Mouse (Mus musculus) embryonic fibroblast, embryonic 13.5 days (primary cell): Measurements from ENCODE around the gene Gm20388. TPM values are rescaled to one million over a fixed set of nuclear protein-coding genes. Genes with fewer than 3 reads are reported as not detected.

ENCODE experiments used
- H3K27ac ChIP-seq: 2 replicates; pipeline ENCODE4 v1.5.1; 2012; ENCODE audit warnings: low read length, control low read depth, inconsistent platforms; ENCODE audit not compliant: insufficient read depth
- H3K4me1 ChIP-seq: 2 replicates; pipeline ENCODE4 v1.6.1; 2011; ENCODE audit warnings: low read length; ENCODE audit not compliant: control insufficient read depth, insufficient read depth
- H3K4me3 ChIP-seq: 2 replicates; pipeline ENCODE4 v1.5.1; 2011; ENCODE audit warnings: mild to moderate bottlenecking, control low read depth, low read length; ENCODE audit not compliant: insufficient read depth
- CTCF ChIP-seq: IDR thresholded peaks from 2 replicates; pipeline ENCODE4 v1.5.1; 2011; ENCODE audit warnings: mild to moderate bottlenecking, control low read depth, low read length, moderate library complexity, borderline replicate concordance; ENCODE audit not compliant: insufficient read depth
- POLR2A ChIP-seq: IDR thresholded peaks from 2 replicates; pipeline ENCODE4 v1.6.1; 2011; ENCODE audit warnings: low read depth, mild to moderate bottlenecking, control low read depth, low read length, moderate library complexity
- polyA plus RNA-seq: library from polyadenylated mRNA; stranded (reverse); fragments of >200 nt; gene quantifications from 2 replicates; pipeline ENCODE4 v1.2.4, GENCODE M21; 2011; ENCODE audit warnings: low read depth; ENCODE audit not compliant: missing spikeins, insufficient read length

Gm20388 gene
- polyA plus RNA-seq, 1 experiment, result 82.8 TPM

DNA sequence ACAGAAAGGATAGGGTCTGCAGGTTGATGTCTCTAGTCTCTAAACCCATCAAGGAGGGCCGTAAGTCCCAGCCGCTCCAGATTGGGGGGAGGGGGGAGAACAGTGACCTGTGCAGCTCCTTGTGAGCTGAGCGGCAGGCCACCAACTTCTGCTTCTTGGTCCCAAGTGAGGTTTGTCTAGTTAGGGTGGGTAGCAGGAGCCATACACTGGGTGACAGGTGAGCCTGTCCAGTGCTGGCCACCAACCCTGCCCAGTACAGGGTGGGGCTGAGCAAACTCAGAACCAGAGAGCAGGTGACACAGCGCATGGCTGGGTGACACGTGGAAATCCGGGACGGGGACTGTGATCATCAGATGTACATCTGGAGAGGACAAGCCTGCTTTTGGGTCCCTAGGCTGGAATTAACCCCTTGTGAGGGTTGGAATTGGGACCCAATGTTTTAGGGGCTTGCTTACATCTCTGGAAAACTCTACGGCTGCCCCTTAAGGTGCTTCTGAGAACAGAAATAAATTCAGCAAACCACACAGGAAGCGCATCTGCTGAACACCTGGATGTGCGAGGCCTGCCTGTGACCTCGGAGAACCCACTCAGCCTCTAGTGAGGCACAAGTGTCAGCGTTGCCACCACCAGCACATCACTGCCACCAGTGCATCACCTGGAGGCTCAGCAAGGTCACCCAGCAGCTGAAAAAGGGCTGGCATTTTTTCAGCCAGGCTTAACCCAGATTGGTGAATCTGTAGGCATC, 2791.0 kb downstream of the Gm20388 start:
- H3K4me1 ChIP-seq, result no peaks in the 10 kb centered on the region

DNA sequence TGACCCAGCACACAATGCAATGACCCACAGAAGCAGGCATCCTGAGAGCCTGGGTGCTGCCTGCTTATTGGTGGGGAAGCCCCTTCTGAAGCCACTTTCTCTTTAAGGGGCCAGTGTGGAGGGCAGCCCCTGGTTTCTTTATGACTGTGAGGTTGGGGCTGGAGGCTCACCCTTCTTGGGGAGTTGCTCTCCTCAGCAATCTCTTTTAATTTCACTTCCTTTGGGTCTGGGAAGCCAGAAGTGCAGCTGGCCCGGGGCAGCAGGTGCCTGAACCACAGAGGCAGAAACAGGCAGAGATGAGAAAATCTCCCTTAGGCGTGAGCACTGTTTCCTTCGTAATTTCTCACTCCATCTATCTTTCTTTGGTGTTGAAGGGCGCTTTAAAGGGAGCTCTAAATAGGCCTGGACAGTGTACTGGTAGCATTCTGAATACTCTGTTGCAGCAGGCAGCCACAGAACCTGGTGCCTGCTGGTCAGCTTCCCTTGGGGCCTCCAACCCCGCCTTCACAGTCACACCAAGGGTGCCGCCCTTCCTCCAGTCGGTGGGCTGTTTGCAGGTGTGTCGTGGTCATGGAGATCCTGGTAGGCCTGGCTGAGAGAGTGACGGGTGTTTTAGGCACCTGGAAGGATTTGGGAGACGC, 2791.8 kb downstream of the Gm20388 start:
- Histone ChIP-seq H3K27ac (no peak overlapping the region), H3K4me1 (no peaks in the 10 kb centered on the region), H3K4me3 (no peak overlapping the region)
- TF ChIP-seq CTCF (no peak), POLR2A (no peak)

More for the DNA sequence above, 2791.0 kb downstream of the Gm20388 start:
- H3K4me3 ChIP-seq, result no peak overlapping the region
- H3K27ac ChIP-seq, result no peak overlapping the region
- TF ChIP-seq POLR2A, result no peak
- TF ChIP-seq CTCF, result no peak

DNA sequence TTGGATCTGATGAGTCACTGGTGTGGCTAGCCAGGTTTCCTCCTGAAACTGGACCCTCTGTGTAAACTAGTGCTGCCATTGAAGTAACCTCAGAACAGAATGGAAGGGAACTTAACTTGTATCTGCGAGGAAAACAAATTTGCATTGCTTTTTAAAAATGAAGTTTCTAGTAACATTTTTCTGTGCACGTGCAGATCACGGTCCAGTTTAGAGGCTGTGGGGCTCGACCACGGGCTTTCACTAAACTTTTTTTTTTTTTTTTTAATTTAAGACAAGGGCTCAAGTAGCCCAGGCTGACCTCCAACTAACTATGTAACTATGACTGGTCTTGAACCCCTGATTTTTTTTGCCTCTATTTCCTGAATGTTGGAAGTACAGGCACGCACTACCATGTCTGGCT, 2792.3 kb downstream of the Gm20388 start:
- Histone ChIP-seq H3K4me3 (no peak overlapping the region), H3K27ac (no peak overlapping the region), H3K4me1 (no peaks in the 10 kb centered on the region)
- TF ChIP-seq CTCF, result no peak
- no peak for TF ChIP-seq POLR2A

DNA sequence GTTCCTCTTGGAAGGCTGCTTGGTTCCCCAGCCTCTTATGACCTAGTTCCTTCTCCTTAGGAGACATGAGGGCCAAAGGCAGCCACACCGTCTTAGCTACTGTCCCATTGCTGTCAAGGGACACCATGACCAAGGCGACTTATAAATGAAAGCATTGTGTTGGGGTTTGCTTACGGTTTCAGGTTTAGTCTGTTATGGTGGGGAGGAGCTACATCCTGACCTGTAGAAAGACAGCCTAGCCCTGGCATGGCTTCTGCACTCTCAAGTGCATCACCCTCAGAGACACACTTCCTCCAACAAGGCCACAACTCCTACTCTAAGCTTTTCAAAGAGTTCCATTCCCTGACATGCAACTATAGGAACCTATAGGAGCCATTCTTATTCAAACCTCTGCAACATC, 2794.0 kb downstream of the Gm20388 start:
- TF ChIP-seq POLR2A (no peak), CTCF (no peak)
- Histone ChIP-seq H3K4me1 (no peaks in the 10 kb centered on the region), H3K27ac (no peak overlapping the region), H3K4me3 (no peak overlapping the region)

DNA sequence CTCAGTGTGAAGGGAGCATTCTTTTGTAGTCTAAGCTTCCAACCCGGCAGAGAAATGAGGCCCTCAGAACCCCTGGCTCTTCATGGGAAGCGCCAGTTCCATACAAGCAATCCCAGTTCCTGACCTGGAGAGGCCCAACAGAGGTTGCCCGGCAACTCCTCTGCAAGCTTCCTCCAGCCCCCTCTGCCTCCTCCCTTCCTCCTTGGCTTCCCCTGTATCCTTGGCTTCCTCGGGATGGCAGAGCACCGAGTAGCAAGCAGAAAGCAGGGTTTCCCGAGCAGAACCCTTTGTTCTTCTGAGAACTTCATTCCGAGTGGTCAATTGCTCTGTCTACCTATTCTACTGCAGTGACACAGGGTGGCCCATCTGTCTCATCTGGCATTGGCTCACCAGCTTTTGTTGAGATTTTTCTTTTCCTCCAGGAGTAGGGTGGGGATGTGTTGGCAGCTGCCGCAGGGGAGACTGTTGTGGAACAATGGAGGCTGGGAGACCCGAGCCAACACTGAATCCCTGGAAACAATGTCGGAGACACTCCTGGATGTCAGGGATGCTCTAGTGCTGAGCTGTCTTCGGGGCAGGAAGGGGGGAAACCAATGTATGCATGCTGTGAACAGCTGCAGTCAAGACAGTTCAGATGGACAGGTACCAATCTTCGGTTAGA, 2795.4 kb downstream of the Gm20388 start:
- H3K4me3 ChIP-seq, result no peak overlapping the region
- TF ChIP-seq CTCF, result no peak
- TF ChIP-seq POLR2A, result no peak
- no peaks in the 10 kb centered on the region for H3K4me1 ChIP-seq
- H3K27ac ChIP-seq, result no peak overlapping the region

DNA sequence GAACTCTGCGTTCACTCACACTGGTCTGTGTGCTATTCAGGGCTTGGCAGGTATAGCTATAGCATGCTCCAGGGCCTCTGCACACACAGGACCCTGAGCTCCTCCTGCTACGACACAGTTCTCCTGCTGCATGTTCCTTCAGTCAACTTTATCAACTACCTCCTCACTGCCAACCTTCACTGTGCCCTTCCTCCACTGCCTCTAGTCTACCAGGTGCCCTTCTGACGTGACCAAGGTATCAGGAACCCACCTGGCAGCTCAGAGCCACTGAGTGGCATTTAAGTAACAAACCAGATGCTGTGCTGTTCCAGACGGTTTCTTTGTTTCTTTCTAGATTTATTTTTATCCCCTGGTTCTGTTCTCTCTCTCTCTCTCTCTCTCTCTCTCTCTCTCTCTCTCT, 2796.5 kb downstream of the Gm20388 start:
- no peak overlapping the region for H3K27ac ChIP-seq
- H3K4me1 ChIP-seq, result no peaks in the 10 kb centered on the region
- TF ChIP-seq CTCF (no peak), POLR2A (no peak)

DNA sequence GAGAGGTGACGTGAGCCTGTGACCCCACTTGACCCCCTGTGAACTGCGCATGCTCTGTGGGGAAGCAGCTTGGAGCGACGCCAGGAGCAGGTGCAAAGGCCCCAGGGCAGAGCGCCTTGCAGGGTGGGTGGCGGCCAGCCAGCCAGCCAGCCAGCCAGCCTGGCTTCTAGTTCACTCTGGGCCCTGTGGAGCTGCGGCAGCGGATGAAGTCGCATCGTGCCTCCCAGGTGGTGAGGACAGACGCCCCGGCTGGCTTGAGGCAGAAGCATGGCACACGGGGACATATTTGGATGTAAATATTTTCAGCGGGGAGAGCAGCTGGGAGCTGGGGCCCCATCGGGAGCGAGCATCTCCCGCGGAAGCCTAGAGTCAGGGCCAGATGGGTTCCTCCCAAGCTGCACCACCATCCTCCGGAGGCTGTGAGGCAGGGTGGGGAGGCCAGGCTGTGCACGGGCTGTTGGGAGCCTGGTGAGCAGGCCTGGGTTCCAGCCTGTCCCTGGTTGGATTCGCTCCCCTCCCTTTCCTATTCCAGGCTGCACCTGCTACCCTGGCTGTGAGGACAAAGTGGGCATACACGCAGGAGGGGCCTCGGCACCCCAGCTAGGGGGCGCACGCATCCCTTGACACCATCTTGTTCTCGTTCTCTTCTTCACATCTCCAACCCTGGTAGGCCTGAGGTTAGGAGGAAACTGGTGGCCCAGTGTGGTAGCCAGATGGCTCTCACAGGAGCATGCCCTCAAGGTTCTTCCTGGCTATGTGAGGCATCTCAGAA, 2798.9 kb downstream of the Gm20388 start:
- no peak overlapping the region for H3K27ac ChIP-seq
- H3K4me1 ChIP-seq, result no peaks in the 10 kb centered on the region
- no peak; the same call in 1 of the 2 replicates for TF ChIP-seq CTCF
- TF ChIP-seq POLR2A, result no peak
- H3K4me3 ChIP-seq, result no peak overlapping the region

More for the DNA sequence above, 2796.5 kb downstream of the Gm20388 start:
- no peak overlapping the region for H3K4me3 ChIP-seq

DNA sequence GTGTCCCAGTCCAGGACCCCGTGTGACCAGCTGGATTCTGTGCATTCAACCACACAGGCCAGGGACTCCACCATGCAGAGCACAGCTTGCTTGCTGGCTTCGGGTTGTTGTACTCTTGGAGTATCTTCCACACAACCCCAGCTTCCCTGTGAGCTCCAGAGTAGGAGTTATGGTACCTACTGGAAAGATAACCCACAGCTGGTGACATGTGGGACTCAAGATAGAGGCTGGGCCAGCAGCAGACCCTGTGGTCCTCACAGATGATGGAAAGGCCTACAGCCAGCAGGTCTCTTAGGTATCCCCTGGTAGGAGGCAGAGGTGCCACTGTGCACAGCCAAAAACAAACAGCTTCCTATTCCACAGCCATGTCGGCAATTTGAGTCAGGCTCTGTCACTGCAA, 2800.8 kb downstream of the Gm20388 start:
- TF ChIP-seq CTCF, result no peak
- no peak for TF ChIP-seq POLR2A
- no peaks in the 10 kb centered on the region for H3K4me1 ChIP-seq
- H3K4me3 ChIP-seq, result no peak overlapping the region
- no peak overlapping the region for H3K27ac ChIP-seq

DNA sequence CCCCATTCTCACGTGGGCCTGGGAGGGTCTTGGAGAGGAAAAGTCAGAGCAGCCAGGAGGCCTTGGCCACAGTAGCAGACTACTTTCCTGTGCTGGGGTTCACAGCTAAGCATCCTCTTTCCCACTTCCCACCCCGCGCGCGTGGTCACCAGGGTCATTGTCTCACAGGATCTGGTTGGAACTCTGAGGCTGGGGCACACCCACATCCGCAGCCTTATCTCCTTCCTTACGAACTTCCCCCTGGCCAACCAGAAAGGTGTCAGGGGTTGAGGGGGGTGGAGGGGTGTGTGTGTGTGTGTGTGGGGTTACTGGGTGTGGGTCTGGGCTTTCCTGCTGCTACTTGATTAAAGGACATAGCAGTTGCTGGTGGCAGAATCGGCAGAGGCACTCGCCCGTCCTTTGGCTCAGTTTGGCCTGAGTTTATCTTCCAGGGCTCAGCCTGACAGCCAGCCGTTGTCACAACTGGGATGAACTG, 2801.3 kb downstream of the Gm20388 start:
- TF ChIP-seq CTCF (no peak), POLR2A (no peak)
- Histone ChIP-seq H3K27ac (no peak overlapping the region), H3K4me1 (no peaks in the 10 kb centered on the region), H3K4me3 (no peak overlapping the region)
